Mouse (Mus musculus): Measurements from ENCODE around the gene Josd2. TPM values are rescaled to one million over a fixed set of nuclear protein-coding genes. Genes with fewer than 3 reads are reported as not detected.
A peak's percentile ranks its signal among the peaks of the same experiment; 100 is the strongest.

The Josd2 gene
- polyA plus RNA-seq, 2 experiments, result 81.5 to 167 TPM

GRCm38 (mm10) chr7:44501563-44502115, 33.9 kb downstream of the Josd2 start:
- Histone ChIP-seq H3K36me3 (ENCODE audit: control insufficient read depth, insufficient read depth, low read length) (no peaks in the 10 kb centered on the region), H3K27me3 (ENCODE audit: control insufficient read depth, insufficient read depth, low read length) (no peaks in the 10 kb centered on the region), H3K4me1 (ENCODE audit: control insufficient read depth, insufficient read depth, low read length) (0 out of 2 replicates have a peak, but pooled peaks cover 7% of the 10 kb centered on the region), H3K4me2 (replicated peaks; ENCODE audit: low read depth, low read length, severe bottlenecking) (no peak overlapping the region), H3K4me3 (replicated peaks; ENCODE audit: low read length) (no peak overlapping the region), H3K9ac (ENCODE audit: low read depth, low read length, severe bottlenecking) (no peak overlapping the region), H3K9me3 (ENCODE audit: control insufficient read depth, low read length) (no peaks in the 10 kb centered on the region), H3K27ac (replicated peaks; ENCODE audit: low read depth, low read length) (no peak overlapping the region)
- TF ChIP-seq POLR2A (IDR thresholded peaks at IDR 0.05; ENCODE audit: borderline replicate concordance, extremely low read depth, insufficient read depth, insufficient read length), result no peak
- 39% methylated on average over 5 of the region's 5 CpGs for WGBS
- peak; percentile 58; the same call in 1 of the 2 replicates for ATAC-seq (ENCODE audit: low FRiP score, low read depth)
- DNase-seq (ENCODE audit: low spot score), result peak; percentile 59

GRCm38 (mm10) chr7:44507491-44507890, 39.7 kb downstream of the Josd2 start:
- Histone ChIP-seq H3K9ac (ENCODE audit: low read depth, low read length, severe bottlenecking) (no peak overlapping the region), H3K27me3 (ENCODE audit: control insufficient read depth, insufficient read depth, low read length) (no peaks in the 10 kb centered on the region), H3K4me2 (replicated peaks; ENCODE audit: low read depth, low read length, severe bottlenecking) (no peak overlapping the region), H3K4me1 (ENCODE audit: control insufficient read depth, insufficient read depth, low read length) (no peaks in the 10 kb centered on the region), H3K4me3 (replicated peaks; ENCODE audit: low read length) (no peak overlapping the region), H3K9me3 (ENCODE audit: control insufficient read depth, low read length) (no peaks in the 10 kb centered on the region), H3K36me3 (ENCODE audit: control insufficient read depth, insufficient read depth, low read length) (no peaks in the 10 kb centered on the region), H3K27ac (replicated peaks; ENCODE audit: low read depth, low read length) (no peak overlapping the region)
- no peak for TF ChIP-seq POLR2A (IDR thresholded peaks at IDR 0.05; ENCODE audit: borderline replicate concordance, extremely low read depth, insufficient read depth, insufficient read length)
- no peak for ATAC-seq (ENCODE audit: low FRiP score, low read depth)
- no peak for DNase-seq (ENCODE audit: low spot score)

DNA sequence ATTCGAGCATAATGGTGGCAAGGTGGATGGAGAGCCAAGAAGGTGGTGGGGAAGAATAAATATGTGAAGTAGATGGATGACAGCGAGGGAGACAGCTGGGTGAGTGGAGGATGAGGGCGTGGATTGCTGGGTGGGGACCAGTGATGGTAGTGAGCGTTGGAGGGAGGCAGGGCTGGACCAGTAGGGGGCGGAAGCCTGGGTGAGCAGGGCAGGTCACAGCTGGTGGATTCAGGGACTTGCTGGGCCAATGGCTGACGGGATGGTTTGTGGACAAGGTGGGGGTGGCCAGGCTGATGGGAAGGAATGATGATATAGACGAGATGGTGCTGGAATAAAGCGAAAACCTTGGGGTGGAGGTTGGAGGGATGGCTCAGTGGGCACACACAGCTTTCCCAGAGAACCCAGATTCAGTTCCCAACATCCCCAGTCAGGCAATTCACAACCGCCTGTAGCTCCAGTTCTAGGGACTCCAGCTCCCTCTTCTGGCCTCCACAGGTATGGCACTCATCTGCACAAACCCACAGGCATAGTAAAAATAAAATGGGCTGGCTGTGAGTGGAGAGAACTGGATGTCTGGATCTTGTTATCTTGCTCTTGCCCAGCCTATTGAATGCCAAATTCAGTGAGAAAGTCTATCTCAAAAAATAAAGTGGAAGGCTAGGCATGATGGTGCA, 51.6 kb downstream of the Josd2 start:
- no peak for ATAC-seq (ENCODE audit: low FRiP score, low read depth)
- no peak for DNase-seq (ENCODE audit: low spot score)
- H3K4me2 ChIP-seq (replicated peaks; ENCODE audit: low read depth, low read length, severe bottlenecking), result no peak overlapping the region
- WGBS, result 68% methylated on average over 9 of the region's 9 CpGs
- H3K36me3 ChIP-seq (ENCODE audit: control insufficient read depth, insufficient read depth, low read length), result no peaks in the 10 kb centered on the region
- H3K27me3 ChIP-seq (ENCODE audit: control insufficient read depth, insufficient read depth, low read length), result peaks cover 35% of the 10 kb centered on the region
- H3K9me3 ChIP-seq (ENCODE audit: control insufficient read depth, low read length), result no peaks in the 10 kb centered on the region
- no peaks in the 10 kb centered on the region for H3K4me1 ChIP-seq (ENCODE audit: control insufficient read depth, insufficient read depth, low read length)
- TF ChIP-seq POLR2A (IDR thresholded peaks at IDR 0.05; ENCODE audit: borderline replicate concordance, extremely low read depth, insufficient read depth, insufficient read length), result no peak
- H3K27ac ChIP-seq (replicated peaks; ENCODE audit: low read depth, low read length), result no peak overlapping the region
- H3K4me3 ChIP-seq (replicated peaks; ENCODE audit: low read length), result no peak overlapping the region
- no peak overlapping the region for H3K9ac ChIP-seq (ENCODE audit: low read depth, low read length, severe bottlenecking)

- Histone ChIP-seq H3K4me3 (replicated peaks; ENCODE audit: low read length) (no peak overlapping the region), H3K4me1 (ENCODE audit: control insufficient read depth, insufficient read depth, low read length) (no peaks in the 10 kb centered on the region), H3K9ac (ENCODE audit: low read depth, low read length, severe bottlenecking) (no peak overlapping the region), H3K36me3 (ENCODE audit: control insufficient read depth, insufficient read depth, low read length) (no peaks in the 10 kb centered on the region), H3K27ac (replicated peaks; ENCODE audit: low read depth, low read length) (no peak overlapping the region), H3K27me3 (ENCODE audit: control insufficient read depth, insufficient read depth, low read length) (peaks cover 51% of the 10 kb centered on the region), H3K4me2 (replicated peaks; ENCODE audit: low read depth, low read length, severe bottlenecking) (no peak overlapping the region), H3K9me3 (ENCODE audit: control insufficient read depth, low read length) (no peaks in the 10 kb centered on the region)
- ATAC-seq (ENCODE audit: low FRiP score, low read depth) (no peak), DNase-seq (ENCODE audit: low spot score) (no peak)
- WGBS, result 67% methylated on average over 3 of the region's 3 CpGs
- no peak for TF ChIP-seq POLR2A (IDR thresholded peaks at IDR 0.05; ENCODE audit: borderline replicate concordance, extremely low read depth, insufficient read depth, insufficient read length)
These were observed 53.2 kb downstream of the Josd2 start for GRCm38 (mm10) chr7:44520990-44521389.

Small RNAs within 50 kb of the gene (microRNA-seq; reads per million reads assigned to microRNA genes)
- not detected for gene Mir7052

Other genes with a start within 250 kb of the Josd2 start
- gene Klk1, start 242.6 kb upstream of the Josd2 start, polyA plus RNA-seq (2012; rRNA removed), result 0.27 TPM in 1 of 2 replicates, not detected in the other
- gene Klk1, start 242.6 kb upstream of the Josd2 start, polyA plus RNA-seq (2014; fragmentation: Nextera tagmentation; extraction: Ambion mirVana), result not detected in 2 replicates
- gene Gm36864, start 231.8 kb upstream of the Josd2 start, polyA plus RNA-seq (2012; rRNA removed), result not detected in 2 replicates
- gene Gm36864, start 231.8 kb upstream of the Josd2 start, polyA plus RNA-seq (2014; fragmentation: Nextera tagmentation; extraction: Ambion mirVana), result not detected in 2 replicates
- gene 1700028J19Rik, start 221.3 kb upstream of the Josd2 start, polyA plus RNA-seq (2012; rRNA removed), result 1.3 and 1.4 TPM in 2 replicates
- gene 1700028J19Rik, start 221.3 kb upstream of the Josd2 start, polyA plus RNA-seq (2014; fragmentation: Nextera tagmentation; extraction: Ambion mirVana), result 0.53 and 1.3 TPM in 2 replicates
- 315 and 368 TPM in 2 replicates for gene 2410002F23Rik, start 221.3 kb upstream of the Josd2 start, polyA plus RNA-seq (2012; rRNA removed)
- 163 and 170 TPM in 2 replicates for gene 2410002F23Rik, start 221.3 kb upstream of the Josd2 start, polyA plus RNA-seq (2014; fragmentation: Nextera tagmentation; extraction: Ambion mirVana)
- 0.09 and 0.25 TPM in 2 replicates for gene Acp4, start 210.6 kb upstream of the Josd2 start, polyA plus RNA-seq (2012; rRNA removed)
- 0.11 and 0.25 TPM in 2 replicates for gene Acp4, start 210.6 kb upstream of the Josd2 start, polyA plus RNA-seq (2014; fragmentation: Nextera tagmentation; extraction: Ambion mirVana)
- not detected in 2 replicates for gene Gm15517, start 206.5 kb upstream of the Josd2 start, polyA plus RNA-seq (2012; rRNA removed)
- gene Gm15517, start 206.5 kb upstream of the Josd2 start, polyA plus RNA-seq (2014; fragmentation: Nextera tagmentation; extraction: Ambion mirVana), result not detected in 2 replicates
- gene Clec11a, start 161.1 kb upstream of the Josd2 start, polyA plus RNA-seq (2012; rRNA removed), result 21.2 and 22.8 TPM in 2 replicates
- 12.4 and 15.5 TPM in 2 replicates for gene Clec11a, start 161.1 kb upstream of the Josd2 start, polyA plus RNA-seq (2014; fragmentation: Nextera tagmentation; extraction: Ambion mirVana)
- gene Shank1, start 157.7 kb upstream of the Josd2 start, polyA plus RNA-seq (2012; rRNA removed), result 13.6 and 18.2 TPM in 2 replicates
- gene Shank1, start 157.7 kb upstream of the Josd2 start, polyA plus RNA-seq (2014; fragmentation: Nextera tagmentation; extraction: Ambion mirVana), result 4.0 and 4.3 TPM in 2 replicates
- 3.3 and 3.8 TPM in 2 replicates for gene Syt3, start 83.9 kb upstream of the Josd2 start, polyA plus RNA-seq (2012; rRNA removed)
- gene Syt3, start 83.9 kb upstream of the Josd2 start, polyA plus RNA-seq (2014; fragmentation: Nextera tagmentation; extraction: Ambion mirVana), result 2.2 and 4.6 TPM in 2 replicates
- gene 1700008O03Rik, start 82.2 kb upstream of the Josd2 start, polyA plus RNA-seq (2012; rRNA removed), result 2.1 and 2.7 TPM in 2 replicates
- 0.67 and 0.73 TPM in 2 replicates for gene 1700008O03Rik, start 82.2 kb upstream of the Josd2 start, polyA plus RNA-seq (2014; fragmentation: Nextera tagmentation; extraction: Ambion mirVana)
- gene Lrrc4b, start 39.0 kb upstream of the Josd2 start, polyA plus RNA-seq (2012; rRNA removed), result 15.3 and 23.0 TPM in 2 replicates
- 1.6 and 1.8 TPM in 2 replicates for gene Lrrc4b, start 39.0 kb upstream of the Josd2 start, polyA plus RNA-seq (2014; fragmentation: Nextera tagmentation; extraction: Ambion mirVana)
- gene Aspdh, start 2.6 kb upstream of the Josd2 start, polyA plus RNA-seq (2012; rRNA removed), result 1.8 and 3.1 TPM in 2 replicates
- gene Aspdh, start 2.6 kb upstream of the Josd2 start, polyA plus RNA-seq (2014; fragmentation: Nextera tagmentation; extraction: Ambion mirVana), result 0.37 and 0.58 TPM in 2 replicates
- 182 and 265 TPM in 2 replicates for gene Emc10, start 28.5 kb downstream of the Josd2 start, polyA plus RNA-seq (2012; rRNA removed)
- 149 and 151 TPM in 2 replicates for gene Emc10, start 28.5 kb downstream of the Josd2 start, polyA plus RNA-seq (2014; fragmentation: Nextera tagmentation; extraction: Ambion mirVana)
- gene Fam71e1, start 28.6 kb downstream of the Josd2 start, polyA plus RNA-seq (2012; rRNA removed), result 19.8 and 21.5 TPM in 2 replicates
- 12.2 and 13.6 TPM in 2 replicates for gene Fam71e1, start 28.6 kb downstream of the Josd2 start, polyA plus RNA-seq (2014; fragmentation: Nextera tagmentation; extraction: Ambion mirVana)
- gene Mybpc2, start 56.7 kb downstream of the Josd2 start, polyA plus RNA-seq (2012; rRNA removed), result 0.03 TPM in 2 replicates
- gene Mybpc2, start 56.7 kb downstream of the Josd2 start, polyA plus RNA-seq (2014; fragmentation: Nextera tagmentation; extraction: Ambion mirVana), result 0.06 and 0.15 TPM in 2 replicates
- gene Spib, start 64.1 kb downstream of the Josd2 start, polyA plus RNA-seq (2012; rRNA removed), result 1.1 and 1.5 TPM in 2 replicates
- 0.43 and 0.59 TPM in 2 replicates for gene Spib, start 64.1 kb downstream of the Josd2 start, polyA plus RNA-seq (2014; fragmentation: Nextera tagmentation; extraction: Ambion mirVana)
- 102 and 133 TPM in 2 replicates for gene Pold1, start 80.9 kb downstream of the Josd2 start, polyA plus RNA-seq (2012; rRNA removed)
- gene Pold1, start 80.9 kb downstream of the Josd2 start, polyA plus RNA-seq (2014; fragmentation: Nextera tagmentation; extraction: Ambion mirVana), result 62.1 and 63.1 TPM in 2 replicates
- 88.9 and 117 TPM in 2 replicates for gene Nr1h2, start 86.0 kb downstream of the Josd2 start, polyA plus RNA-seq (2012; rRNA removed)
- gene Nr1h2, start 86.0 kb downstream of the Josd2 start, polyA plus RNA-seq (2014; fragmentation: Nextera tagmentation; extraction: Ambion mirVana), result 63.8 and 75.9 TPM in 2 replicates
- gene Napsa, start 104.4 kb downstream of the Josd2 start, polyA plus RNA-seq (2012; rRNA removed), result 1.4 and 1.5 TPM in 2 replicates
- 2.2 and 2.3 TPM in 2 replicates for gene Napsa, start 104.4 kb downstream of the Josd2 start, polyA plus RNA-seq (2014; fragmentation: Nextera tagmentation; extraction: Ambion mirVana)
- gene Kcnc3, start 122.7 kb downstream of the Josd2 start, polyA plus RNA-seq (2012; rRNA removed), result 2.7 and 3.8 TPM in 2 replicates
- 0.23 and 0.29 TPM in 2 replicates for gene Kcnc3, start 122.7 kb downstream of the Josd2 start, polyA plus RNA-seq (2014; fragmentation: Nextera tagmentation; extraction: Ambion mirVana)
- 1.7 and 2.5 TPM in 2 replicates for gene Myh14, start 202.9 kb downstream of the Josd2 start, polyA plus RNA-seq (2012; rRNA removed)
- gene Myh14, start 202.9 kb downstream of the Josd2 start, polyA plus RNA-seq (2014; fragmentation: Nextera tagmentation; extraction: Ambion mirVana), result 3.7 and 4.8 TPM in 2 replicates
- gene Izumo2, start 240.8 kb downstream of the Josd2 start, polyA plus RNA-seq (2012; rRNA removed), result not detected in 2 replicates
- gene Izumo2, start 240.8 kb downstream of the Josd2 start, polyA plus RNA-seq (2014; fragmentation: Nextera tagmentation; extraction: Ambion mirVana), result not detected in 2 replicates